Mouse (Mus musculus) forebrain, embryonic 16.5 days (tissue): ENCODE results near the gene Fgf23. TPM values are rescaled to one million over a fixed set of nuclear protein-coding genes. Genes with fewer than 3 reads are reported as not detected.

Experiments
- ATAC-seq: fragments of 200-750 bp; cut with Nextera tagmentation; 2 replicates; pipeline ENCODE4 v1.8.0; 2017; ENCODE audit warnings: mild to moderate bottlenecking, moderate library complexity
- H3K27ac ChIP-seq: fragments of 300-500 bp; sonication (generic); 2 replicates; pipeline ENCODE4 v1.5.1; 2014; ENCODE audit warnings: low read length, control low read depth
- H3K27me3 ChIP-seq: fragments of 300-500 bp; sonication (generic); replicated peaks from 2 replicates; pipeline ENCODE4 v1.6.1; 2014; ENCODE audit warnings: low read length; ENCODE audit not compliant: control insufficient read depth, insufficient read depth
- H3K36me3 ChIP-seq: fragments of 300-500 bp; sonication (generic); 2 replicates; pipeline ENCODE4 v1.6.1; 2014; ENCODE audit not compliant: control insufficient read depth, insufficient read depth
- H3K4me1 ChIP-seq: fragments of 300-500 bp; sonication (generic); replicated peaks from 2 replicates; pipeline ENCODE4 v1.6.1; 2014; ENCODE audit warnings: low read length; ENCODE audit not compliant: control insufficient read depth, insufficient read depth
- H3K4me2 ChIP-seq: fragments of 300-500 bp; sonication (generic); 2 replicates; pipeline ENCODE4 v1.6.1; 2014; ENCODE audit warnings: mild to moderate bottlenecking, low read length, control low read depth
- H3K4me3 ChIP-seq: fragments of 300-500 bp; sonication (generic); replicated peaks from 2 replicates; pipeline ENCODE4 v1.5.1; 2014; ENCODE audit warnings: mild to moderate bottlenecking, low read length, control low read depth
- H3K9ac ChIP-seq: fragments of 300-500 bp; sonication (generic); replicated peaks from 2 replicates; pipeline ENCODE4 v1.6.1; 2014; ENCODE audit warnings: low read depth, low read length, control low read depth
- H3K9me3 ChIP-seq: fragments of 300-500 bp; sonication (generic); 2 replicates; pipeline ENCODE4 v1.6.1; 2016; ENCODE audit warnings: low read length; ENCODE audit not compliant: control insufficient read depth
- WGBS: fragments of 180-500 bp; shearing (Covaris S2); extraction: QIAGEN DNeasy Blood & Tissue Kit; methylation state at CpG from one replicate; pipeline ENCODE4 v1.1.7; 2014; 5-methylcytosine and 5-hydroxymethylcytosine counted together
- polyA plus RNA-seq: library from polyadenylated mRNA; unstranded; fragments of >200 nt; fragmentation: Nextera tagmentation; extraction: Ambion mirVana; gene quantifications from 2 replicates; pipeline ENCODE4 v1.2.1, GENCODE M21; 2015

Gene Fgf23
- polyA plus RNA-seq, 1 experiment from 2014 or later: 0.19 TPM

- H3K9ac ChIP-seq: no peak overlapping the region
- H3K27ac ChIP-seq: no peak overlapping the region
- no peaks in the 10 kb centered on the region for H3K27me3 ChIP-seq
- no peak overlapping the region for H3K4me3 ChIP-seq
- no peak overlapping the region for H3K4me2 ChIP-seq
- H3K9me3 ChIP-seq: peaks cover 5% of the 10 kb centered on the region; the same call in 1 of the 2 replicates
- ATAC-seq: no peak
- H3K36me3 ChIP-seq: peaks cover 2% of the 10 kb centered on the region; the same call in 1 of the 2 replicates
- H3K4me1 ChIP-seq: peaks cover 15% of the 10 kb centered on the region
Observed at GRCm38 (mm10) chr6:127107413-127107812, 34.7 kb downstream of the Fgf23 start.

- Histone ChIP-seq H3K4me1 (peaks cover 15% of the 10 kb centered on the region), H3K4me3 (peak overlapping the region; percentile 61), H3K36me3 (peaks cover under 1% of the 10 kb centered on the region; the same call in 1 of the 2 replicates), H3K9me3 (peaks cover 3% of the 10 kb centered on the region; the same call in 1 of the 2 replicates), H3K4me2 (peak overlapping the region; percentile 72), H3K27me3 (no peaks in the 10 kb centered on the region), H3K9ac (peak overlapping the region; percentile 60), H3K27ac (no peak overlapping the region)
- WGBS: 43% methylated on average over 20 of the region's 20 CpGs
- no peak for ATAC-seq
Observed at GRCm38 (mm10) chr6:127108368-127109060, 35.8 kb downstream of the Fgf23 start.

- Histone ChIP-seq H3K4me2 (peak within 1 kb of the TSS; percentile 72), H3K4me1 (peaks cover 15% of the 10 kb centered on the region), H3K9me3 (no peaks in the 10 kb centered on the region), H3K27ac (no peak within 1 kb of the TSS), H3K4me3 (peak within 1 kb of the TSS; percentile 61), H3K36me3 (no peaks in the 10 kb centered on the region), H3K27me3 (no peaks in the 10 kb centered on the region), H3K9ac (peak within 1 kb of the TSS; percentile 60)
- ATAC-seq: peak; percentile 100
- 0% methylated on average over 37 of the region's 37 CpGs for WGBS
Observed at GRCm38 (mm10) chr6:127109402-127109930, 36.8 kb downstream of the Fgf23 start, which contains the start of gene Tigar. Gene Tigar, minus strand, starts transcription at chr6:127109557.

- Histone ChIP-seq H3K36me3 (no peaks in the 10 kb centered on the region), H3K9ac (peak overlapping the region; percentile 24; the same call in 1 of the 2 replicates), H3K27ac (peak overlapping the region; percentile 25; the same call in 1 of the 2 replicates), H3K27me3 (no peaks in the 10 kb centered on the region), H3K4me1 (peaks cover 4% of the 10 kb centered on the region; the same call in 1 of the 2 replicates), H3K9me3 (no peaks in the 10 kb centered on the region), H3K4me3 (no peak overlapping the region), H3K4me2 (no peak overlapping the region)
- 49% methylated on average over 23 of the region's 23 CpGs for WGBS
- ATAC-seq: peak; percentile 74
Observed at GRCm38 (mm10) chr6:127114753-127115456, 42.2 kb downstream of the Fgf23 start.

- ATAC-seq: no peak
Observed at GRCm38 (mm10) chr6:127122221-127122806, 49.6 kb downstream of the Fgf23 start.

GRCm38 (mm10) chr6:127122996-127123395, 50.3 kb downstream of the Fgf23 start:
- H3K27ac ChIP-seq: no peak overlapping the region
- no peak overlapping the region for H3K4me2 ChIP-seq
- H3K27me3 ChIP-seq: no peaks in the 10 kb centered on the region
- ATAC-seq: no peak
- H3K9ac ChIP-seq: no peak overlapping the region
- 86% methylated on average over 5 of the region's 5 CpGs for WGBS
- no peaks in the 10 kb centered on the region for H3K9me3 ChIP-seq
- no peaks in the 10 kb centered on the region for H3K36me3 ChIP-seq
- H3K4me1 ChIP-seq: no peaks in the 10 kb centered on the region
- H3K4me3 ChIP-seq: no peak overlapping the region

More at GRCm38 (mm10) chr6:127122221-127122806, 49.6 kb downstream of the Fgf23 start:
- no peak overlapping the region for H3K9ac ChIP-seq
- H3K36me3 ChIP-seq: no peaks in the 10 kb centered on the region
- H3K4me2 ChIP-seq: no peak overlapping the region
- no peak overlapping the region for H3K27ac ChIP-seq
- H3K4me3 ChIP-seq: no peak overlapping the region
- H3K27me3 ChIP-seq: no peaks in the 10 kb centered on the region
- H3K4me1 ChIP-seq: no peaks in the 10 kb centered on the region
- H3K9me3 ChIP-seq: no peaks in the 10 kb centered on the region
- 84% methylated on average over 4 of the region's 4 CpGs for WGBS

- H3K27ac ChIP-seq: no peak overlapping the region
- no peak overlapping the region for H3K4me3 ChIP-seq
- H3K4me2 ChIP-seq: no peak overlapping the region
- WGBS: 89% methylated on average over 7 of the region's 7 CpGs
- H3K4me1 ChIP-seq: no peaks in the 10 kb centered on the region
- H3K36me3 ChIP-seq: no peaks in the 10 kb centered on the region
- no peaks in the 10 kb centered on the region for H3K9me3 ChIP-seq
- H3K27me3 ChIP-seq: no peaks in the 10 kb centered on the region
- H3K9ac ChIP-seq: no peak overlapping the region
- ATAC-seq: no peak
Observed at GRCm38 (mm10) chr6:127123506-127123905, 50.8 kb downstream of the Fgf23 start.

GRCm38 (mm10) chr6:127129659-127130058, 57.0 kb downstream of the Fgf23 start:
- H3K4me1 ChIP-seq: peaks cover 37% of the 10 kb centered on the region
- no peak overlapping the region for H3K4me2 ChIP-seq
- no peak overlapping the region for H3K27ac ChIP-seq

GRCm38 (mm10) chr6:127130377-127130776, 57.7 kb downstream of the Fgf23 start:
- Histone ChIP-seq H3K9ac (no peak overlapping the region), H3K4me3 (no peak overlapping the region), H3K9me3 (no peaks in the 10 kb centered on the region), H3K27me3 (no peaks in the 10 kb centered on the region), H3K4me2 (no peak overlapping the region; the same call in 1 of the 2 replicates), H3K27ac (peak overlapping the region; percentile 56), H3K36me3 (no peaks in the 10 kb centered on the region), H3K4me1 (peaks cover 44% of the 10 kb centered on the region)
- ATAC-seq: peak; percentile 39
- 27% methylated on average over 13 of the region's 13 CpGs for WGBS

More at GRCm38 (mm10) chr6:127129659-127130058, 57.0 kb downstream of the Fgf23 start:
- no peak for ATAC-seq
- Histone ChIP-seq H3K9ac (no peak overlapping the region), H3K27me3 (no peaks in the 10 kb centered on the region), H3K36me3 (no peaks in the 10 kb centered on the region), H3K9me3 (no peaks in the 10 kb centered on the region), H3K4me3 (no peak overlapping the region)
- 92% methylated on average over 14 of the region's 14 CpGs for WGBS
